Mouse (Mus musculus): ENCODE data around the gene Rps25. TPM values are rescaled to one million over a fixed set of nuclear protein-coding genes. Genes with fewer than 3 reads are reported as not detected.
"Not testable (repeated sequence)": the region's sequence is repeated elsewhere in the genome, so short reads cannot be mapped to it uniquely, and the experiment has no call there.

The Rps25 gene
- 566 and 626 TPM in 2 replicates for polyA plus RNA-seq (2012; rRNA removed)

- peak; percentile 99 for DNase-seq (ENCODE audit: low read depth)
- peak; percentile 40; the same call in 1 of the 2 replicates for TF ChIP-seq POLR2A (IDR thresholded peaks at IDR 0.05; ENCODE audit: borderline replicate concordance, extremely low read depth, insufficient read depth, insufficient read length, poor library complexity, severe bottlenecking)
- no peak for TF ChIP-seq CTCF (IDR thresholded peaks at IDR 0.05; ENCODE audit: borderline replicate concordance, extremely low read depth, insufficient read depth, insufficient read length)
These were observed at the start of gene Rps25, which contains the start of gene Trappc4 for GRCm38 (mm10) chr9:44406906-44407751. Rps25 (plus strand) TSS chr9:44407139. Trappc4 (minus strand) TSS chr9:44407600.

GRCm38 (mm10) chr9:44357207-44357606, 49.7 kb upstream of the Rps25 start:
- TF ChIP-seq POLR2A (IDR thresholded peaks at IDR 0.05; ENCODE audit: borderline replicate concordance, extremely low read depth, insufficient read depth, insufficient read length, poor library complexity, severe bottlenecking), result no peak
- TF ChIP-seq CTCF (IDR thresholded peaks at IDR 0.05; ENCODE audit: borderline replicate concordance, extremely low read depth, insufficient read depth, insufficient read length), result peak; percentile 47; the same call in 1 of the 2 replicates
- peak; percentile 71 for DNase-seq (ENCODE audit: low read depth)

GRCm38 (mm10) chr9:44361190-44361917, 45.6 kb upstream of the Rps25 start, which contains the start of gene Vps11:
Vps11 (minus strand) TSS chr9:44361670.
- DNase-seq (ENCODE audit: low read depth), result peak; percentile 99
- TF ChIP-seq CTCF (IDR thresholded peaks at IDR 0.05; ENCODE audit: borderline replicate concordance, extremely low read depth, insufficient read depth, insufficient read length), result no peak
- TF ChIP-seq POLR2A (IDR thresholded peaks at IDR 0.05; ENCODE audit: borderline replicate concordance, extremely low read depth, insufficient read depth, insufficient read length, poor library complexity, severe bottlenecking), result peak; percentile 70; the same call in 1 of the 2 replicates

GRCm38 (mm10) chr9:44361931-44362330, 45.0 kb upstream of the Rps25 start:
- DNase-seq (ENCODE audit: low read depth), result not testable (repeated sequence)

GRCm38 (mm10) chr9:44364480-44364879, 42.5 kb upstream of the Rps25 start:
- no peak for DNase-seq (ENCODE audit: low read depth)
- TF ChIP-seq POLR2A (IDR thresholded peaks at IDR 0.05; ENCODE audit: borderline replicate concordance, extremely low read depth, insufficient read depth, insufficient read length, poor library complexity, severe bottlenecking) (no peak), CTCF (IDR thresholded peaks at IDR 0.05; ENCODE audit: borderline replicate concordance, extremely low read depth, insufficient read depth, insufficient read length) (peak; percentile 21; the same call in 1 of the 2 replicates)

- TF ChIP-seq POLR2A (IDR thresholded peaks at IDR 0.05; ENCODE audit: borderline replicate concordance, extremely low read depth, insufficient read depth, insufficient read length, poor library complexity, severe bottlenecking), result no peak
- TF ChIP-seq CTCF (IDR thresholded peaks at IDR 0.05; ENCODE audit: borderline replicate concordance, extremely low read depth, insufficient read depth, insufficient read length), result no peak
- DNase-seq (ENCODE audit: low read depth), result no peak
These were observed 33.6 kb upstream of the Rps25 start for GRCm38 (mm10) chr9:44373386-44373785.

GRCm38 (mm10) chr9:44376141-44376540, 30.8 kb upstream of the Rps25 start:
- TF ChIP-seq CTCF (IDR thresholded peaks at IDR 0.05; ENCODE audit: borderline replicate concordance, extremely low read depth, insufficient read depth, insufficient read length) (no peak), POLR2A (IDR thresholded peaks at IDR 0.05; ENCODE audit: borderline replicate concordance, extremely low read depth, insufficient read depth, insufficient read length, poor library complexity, severe bottlenecking) (no peak)

GRCm38 (mm10) chr9:44377335-44377734, 29.6 kb upstream of the Rps25 start:
- not testable (repeated sequence) for DNase-seq (ENCODE audit: low read depth)

More at GRCm38 (mm10) chr9:44376141-44376540, 30.8 kb upstream of the Rps25 start:
- no peak for DNase-seq (ENCODE audit: low read depth)

- no peak for TF ChIP-seq CTCF (IDR thresholded peaks at IDR 0.05; ENCODE audit: borderline replicate concordance, extremely low read depth, insufficient read depth, insufficient read length)
- no peak for TF ChIP-seq POLR2A (IDR thresholded peaks at IDR 0.05; ENCODE audit: borderline replicate concordance, extremely low read depth, insufficient read depth, insufficient read length, poor library complexity, severe bottlenecking)
- no peak for DNase-seq (ENCODE audit: low read depth)
These were observed 28.7 kb upstream of the Rps25 start for GRCm38 (mm10) chr9:44378153-44378730.

- TF ChIP-seq POLR2A (IDR thresholded peaks at IDR 0.05; ENCODE audit: borderline replicate concordance, extremely low read depth, insufficient read depth, insufficient read length, poor library complexity, severe bottlenecking), result peak; percentile 62
- TF ChIP-seq CTCF (IDR thresholded peaks at IDR 0.05; ENCODE audit: borderline replicate concordance, extremely low read depth, insufficient read depth, insufficient read length), result peak; percentile 23; the same call in 1 of the 2 replicates
- DNase-seq (ENCODE audit: low read depth), result peak; percentile 99
These were observed 27.7 kb upstream of the Rps25 start, which contains the start of gene Hyou1 for GRCm38 (mm10) chr9:44379054-44379834. Hyou1 (plus strand) TSS chr9:44379490.

GRCm38 (mm10) chr9:44379862-44380261, 27.1 kb upstream of the Rps25 start:
- DNase-seq (ENCODE audit: low read depth), result no peak
- TF ChIP-seq CTCF (IDR thresholded peaks at IDR 0.05; ENCODE audit: borderline replicate concordance, extremely low read depth, insufficient read depth, insufficient read length) (no peak), POLR2A (IDR thresholded peaks at IDR 0.05; ENCODE audit: borderline replicate concordance, extremely low read depth, insufficient read depth, insufficient read length, poor library complexity, severe bottlenecking) (no peak)

Measured in brain, embryonic 14.5 days (tissue).